Mouse (Mus musculus): ENCODE results near the gene Myadm. TPM values are rescaled to one million over a fixed set of nuclear protein-coding genes. Genes with fewer than 3 reads are reported as not detected.

Gene Myadm
- 111 and 114 TPM in 2 replicates for polyA plus RNA-seq (2012; rRNA removed)

GRCm38 (mm10) chr7:3288976-3289970, at the start of gene Myadm, which contains the start of gene Prkcg:
Gene Myadm, plus strand, starts transcription at chr7:3289080.
Gene Prkcg, plus strand, starts transcription at chr7:3289179.
- Histone ChIP-seq H3K27me3 (replicated peaks; ENCODE audit: control insufficient read depth, insufficient read depth, low read length) (no peaks in the 10 kb centered on the region), H3K36me3 (ENCODE audit: control insufficient read depth, insufficient read depth, low read length) (no peaks in the 10 kb centered on the region), H3K4me3 (ENCODE audit: insufficient read depth, low read depth, low read length) (peak within 1 kb of the TSS; percentile 44), H3K4me1 (ENCODE audit: control insufficient read depth, insufficient read depth, low read length) (no peaks in the 10 kb centered on the region), H3K27ac (ENCODE audit: insufficient read depth, low read depth, low read length) (peak within 1 kb of the TSS; percentile 40)
- DNase-seq = peak; percentile 81
- WGBS = 5% methylated on average over 30 of the region's 30 CpGs
- no peak for TF ChIP-seq POLR2A (IDR thresholded peaks at IDR 0.05; ENCODE audit: low read depth, low read length)
- TF ChIP-seq CTCF (conservative IDR thresholded peaks at IDR 0.05; ENCODE audit: insufficient read depth, insufficient read length, low read depth, low read length) = no peak

- Histone ChIP-seq H3K27me3 (replicated peaks; ENCODE audit: control insufficient read depth, insufficient read depth, low read length) (no peaks in the 10 kb centered on the region), H3K4me3 (ENCODE audit: insufficient read depth, low read depth, low read length) (no peak overlapping the region), H3K4me1 (ENCODE audit: control insufficient read depth, insufficient read depth, low read length) (no peaks in the 10 kb centered on the region), H3K36me3 (ENCODE audit: control insufficient read depth, insufficient read depth, low read length) (no peaks in the 10 kb centered on the region), H3K27ac (ENCODE audit: insufficient read depth, low read depth, low read length) (no peak overlapping the region)
- 78% methylated on average over 2 of the region's 2 CpGs for WGBS
- no peak for DNase-seq
- TF ChIP-seq POLR2A (IDR thresholded peaks at IDR 0.05; ENCODE audit: low read depth, low read length) (no peak), CTCF (conservative IDR thresholded peaks at IDR 0.05; ENCODE audit: insufficient read depth, insufficient read length, low read depth, low read length) (no peak)
Observed at GRCm38 (mm10) chr7:3239193-3239592, 49.7 kb upstream of the Myadm start.

- WGBS = 67% methylated on average over 3 of the region's 3 CpGs
- Histone ChIP-seq H3K27ac (ENCODE audit: insufficient read depth, low read depth, low read length) (no peak overlapping the region), H3K36me3 (ENCODE audit: control insufficient read depth, insufficient read depth, low read length) (no peaks in the 10 kb centered on the region), H3K4me1 (ENCODE audit: control insufficient read depth, insufficient read depth, low read length) (no peaks in the 10 kb centered on the region), H3K4me3 (ENCODE audit: insufficient read depth, low read depth, low read length) (no peak overlapping the region), H3K27me3 (replicated peaks; ENCODE audit: control insufficient read depth, insufficient read depth, low read length) (no peaks in the 10 kb centered on the region)
- TF ChIP-seq POLR2A (IDR thresholded peaks at IDR 0.05; ENCODE audit: low read depth, low read length) = no peak
- TF ChIP-seq CTCF (conservative IDR thresholded peaks at IDR 0.05; ENCODE audit: insufficient read depth, insufficient read length, low read depth, low read length) = no peak
- no peak for DNase-seq
Observed at GRCm38 (mm10) chr7:3260701-3261100, 28.2 kb upstream of the Myadm start.

GRCm38 (mm10) chr7:3261446-3261845, 27.4 kb upstream of the Myadm start:
- WGBS = 76% methylated on average over 4 of the region's 4 CpGs
- no peaks in the 10 kb centered on the region for H3K27me3 ChIP-seq (replicated peaks; ENCODE audit: control insufficient read depth, insufficient read depth, low read length)
- no peak overlapping the region for H3K4me3 ChIP-seq (ENCODE audit: insufficient read depth, low read depth, low read length)
- no peak for DNase-seq
- H3K36me3 ChIP-seq (ENCODE audit: control insufficient read depth, insufficient read depth, low read length) = no peaks in the 10 kb centered on the region
- no peak for TF ChIP-seq CTCF (conservative IDR thresholded peaks at IDR 0.05; ENCODE audit: insufficient read depth, insufficient read length, low read depth, low read length)
- TF ChIP-seq POLR2A (IDR thresholded peaks at IDR 0.05; ENCODE audit: low read depth, low read length) = no peak
- H3K4me1 ChIP-seq (ENCODE audit: control insufficient read depth, insufficient read depth, low read length) = no peaks in the 10 kb centered on the region
- H3K27ac ChIP-seq (ENCODE audit: insufficient read depth, low read depth, low read length) = no peak overlapping the region

GRCm38 (mm10) chr7:3262789-3263188, 26.1 kb upstream of the Myadm start:
- TF ChIP-seq POLR2A (IDR thresholded peaks at IDR 0.05; ENCODE audit: low read depth, low read length) (no peak), CTCF (conservative IDR thresholded peaks at IDR 0.05; ENCODE audit: insufficient read depth, insufficient read length, low read depth, low read length) (peak; percentile 68)
- no peak overlapping the region for H3K4me3 ChIP-seq (ENCODE audit: insufficient read depth, low read depth, low read length)
- WGBS = 32% methylated on average over 2 of the region's 2 CpGs
- peak; percentile 41 for DNase-seq
- H3K27ac ChIP-seq (ENCODE audit: insufficient read depth, low read depth, low read length) = no peak overlapping the region
- H3K27me3 ChIP-seq (replicated peaks; ENCODE audit: control insufficient read depth, insufficient read depth, low read length) = no peaks in the 10 kb centered on the region
- no peaks in the 10 kb centered on the region for H3K36me3 ChIP-seq (ENCODE audit: control insufficient read depth, insufficient read depth, low read length)
- no peaks in the 10 kb centered on the region for H3K4me1 ChIP-seq (ENCODE audit: control insufficient read depth, insufficient read depth, low read length)

GRCm38 (mm10) chr7:3264390-3265022, 24.4 kb upstream of the Myadm start:
- H3K4me3 ChIP-seq (ENCODE audit: insufficient read depth, low read depth, low read length) = no peak overlapping the region
- no peaks in the 10 kb centered on the region for H3K4me1 ChIP-seq (ENCODE audit: control insufficient read depth, insufficient read depth, low read length)
- no peaks in the 10 kb centered on the region for H3K27me3 ChIP-seq (replicated peaks; ENCODE audit: control insufficient read depth, insufficient read depth, low read length)
- no peak overlapping the region for H3K27ac ChIP-seq (ENCODE audit: insufficient read depth, low read depth, low read length)
- DNase-seq = no peak
- H3K36me3 ChIP-seq (ENCODE audit: control insufficient read depth, insufficient read depth, low read length) = no peaks in the 10 kb centered on the region
- no peak for TF ChIP-seq POLR2A (IDR thresholded peaks at IDR 0.05; ENCODE audit: low read depth, low read length)
- no peak; the same call in 1 of the 2 replicates for TF ChIP-seq CTCF (conservative IDR thresholded peaks at IDR 0.05; ENCODE audit: insufficient read depth, insufficient read length, low read depth, low read length)
- WGBS = 36% methylated on average over 22 of the region's 22 CpGs

- H3K27ac ChIP-seq (ENCODE audit: insufficient read depth, low read depth, low read length) = no peak overlapping the region
- no peak for DNase-seq
- WGBS = 73% methylated on average over 6 of the region's 6 CpGs
- H3K27me3 ChIP-seq (replicated peaks; ENCODE audit: control insufficient read depth, insufficient read depth, low read length) = no peaks in the 10 kb centered on the region
- no peak for TF ChIP-seq CTCF (conservative IDR thresholded peaks at IDR 0.05; ENCODE audit: insufficient read depth, insufficient read length, low read depth, low read length)
- no peak for TF ChIP-seq POLR2A (IDR thresholded peaks at IDR 0.05; ENCODE audit: low read depth, low read length)
- H3K36me3 ChIP-seq (ENCODE audit: control insufficient read depth, insufficient read depth, low read length) = no peaks in the 10 kb centered on the region
- no peak overlapping the region for H3K4me3 ChIP-seq (ENCODE audit: insufficient read depth, low read depth, low read length)
- no peaks in the 10 kb centered on the region for H3K4me1 ChIP-seq (ENCODE audit: control insufficient read depth, insufficient read depth, low read length)
Observed at GRCm38 (mm10) chr7:3265311-3265710, 23.6 kb upstream of the Myadm start.

All from kidney, adult 2 months (tissue).